Mouse (Mus musculus) testis, adult 2 months (tissue): ENCODE measurements at regions not wholly inside any gene's neighbourhood (a gene's known extent, or its start where the extent isn't known, plus 50 kb on each side); places are given as distances from the start of the nearest gene placed in this dataset.

Experiments used
- H3K27ac ChIP-seq: fragments of 200-500 bp; 2 replicates; pipeline ENCODE4 v1.5.1; 2012; ENCODE audit warnings: low read depth, low read length; ENCODE audit not compliant: control insufficient read depth, insufficient read depth
- H3K27me3 ChIP-seq: fragments of 200-500 bp; 2 replicates; pipeline ENCODE4 v1.6.1; 2012; ENCODE audit warnings: mild to moderate bottlenecking, low read length, moderate library complexity; ENCODE audit not compliant: control insufficient read depth, insufficient read depth
- H3K36me3 ChIP-seq: fragments of 200-500 bp; 2 replicates; pipeline ENCODE4 v1.6.1; 2012; ENCODE audit warnings: mild to moderate bottlenecking, low read length; ENCODE audit not compliant: control insufficient read depth, insufficient read depth
- H3K4me1 ChIP-seq: fragments of 200-500 bp; 2 replicates; pipeline ENCODE4 v1.6.1; 2012; ENCODE audit warnings: low read length; ENCODE audit not compliant: control insufficient read depth, insufficient read depth
- H3K4me3 ChIP-seq: fragments of 200-500 bp; 2 replicates; pipeline ENCODE4 v1.5.1; 2012; ENCODE audit warnings: low read depth, mild to moderate bottlenecking, low read length, moderate library complexity, mixed read lengths; ENCODE audit not compliant: control insufficient read depth
- CTCF ChIP-seq: fragments of 200-500 bp; IDR thresholded peaks from 2 replicates; pipeline ENCODE4 v1.5.1; 2012; ENCODE audit warnings: low read depth, mild to moderate bottlenecking, inconsistent platforms, low read length, moderate library complexity; ENCODE audit not compliant: control insufficient read depth, insufficient read depth, insufficient replicate concordance
- POLR2A ChIP-seq: fragments of 200-500 bp; IDR thresholded peaks from 2 replicates; pipeline ENCODE4 v1.6.1; 2012; ENCODE audit warnings: low read depth, mild to moderate bottlenecking, inconsistent platforms, low read length, moderate library complexity; ENCODE audit not compliant: control insufficient read depth

DNA sequence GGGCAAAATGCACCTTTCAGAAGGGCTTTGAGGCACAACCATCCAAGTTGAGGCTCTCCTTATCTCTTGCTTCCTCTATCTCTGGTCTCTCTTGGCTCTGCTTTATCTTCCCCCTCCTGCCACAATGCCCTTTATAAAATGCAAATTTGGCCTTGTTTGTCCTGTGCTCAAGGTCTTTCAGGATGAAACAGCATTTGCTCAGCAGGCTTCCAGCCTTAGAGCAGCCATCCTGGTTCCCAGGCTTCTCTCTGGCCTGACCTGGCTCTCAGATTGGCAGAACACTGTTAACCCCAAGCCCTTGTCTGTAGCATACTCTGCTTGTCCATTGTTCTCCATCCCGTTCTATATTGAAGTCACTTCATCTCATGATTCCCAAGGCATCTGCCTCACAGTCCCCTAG, 579.3 kb downstream of the Tmem182 start:
- TF ChIP-seq CTCF (no peak), POLR2A (no peak)
- Histone ChIP-seq H3K27ac (no peak overlapping the region), H3K36me3 (no peaks in the 10 kb centered on the region), H3K4me3 (no peak overlapping the region), H3K27me3 (no peaks in the 10 kb centered on the region), H3K4me1 (no peaks in the 10 kb centered on the region)

- no peak overlapping the region for H3K4me3 ChIP-seq
- H3K27ac ChIP-seq: no peak overlapping the region
- TF ChIP-seq POLR2A: no peak
- TF ChIP-seq CTCF: no peak
- no peaks in the 10 kb centered on the region for H3K36me3 ChIP-seq
- no peaks in the 10 kb centered on the region for H3K27me3 ChIP-seq
- H3K4me1 ChIP-seq: peaks cover 4% of the 10 kb centered on the region
These were observed 581.0 kb downstream of the Tmem182 start for GRCm38 (mm10) chr1:41386435-41386834.

- H3K36me3 ChIP-seq: no peaks in the 10 kb centered on the region
- no peak overlapping the region for H3K4me3 ChIP-seq
- H3K4me1 ChIP-seq: peaks cover 4% of the 10 kb centered on the region
- no peak overlapping the region for H3K27ac ChIP-seq
- H3K27me3 ChIP-seq: no peaks in the 10 kb centered on the region
- TF ChIP-seq CTCF: no peak
- TF ChIP-seq POLR2A: no peak
These were observed 584.9 kb downstream of the Tmem182 start for GRCm38 (mm10) chr1:41390102-41390884.

- no peak overlapping the region for H3K4me3 ChIP-seq
- no peaks in the 10 kb centered on the region for H3K27me3 ChIP-seq
- no peaks in the 10 kb centered on the region for H3K36me3 ChIP-seq
- no peak for TF ChIP-seq CTCF
- H3K27ac ChIP-seq: no peak overlapping the region
- H3K4me1 ChIP-seq: peaks cover 4% of the 10 kb centered on the region
These were observed 585.7 kb downstream of the Tmem182 start for GRCm38 (mm10) chr1:41391071-41391470.

DNA sequence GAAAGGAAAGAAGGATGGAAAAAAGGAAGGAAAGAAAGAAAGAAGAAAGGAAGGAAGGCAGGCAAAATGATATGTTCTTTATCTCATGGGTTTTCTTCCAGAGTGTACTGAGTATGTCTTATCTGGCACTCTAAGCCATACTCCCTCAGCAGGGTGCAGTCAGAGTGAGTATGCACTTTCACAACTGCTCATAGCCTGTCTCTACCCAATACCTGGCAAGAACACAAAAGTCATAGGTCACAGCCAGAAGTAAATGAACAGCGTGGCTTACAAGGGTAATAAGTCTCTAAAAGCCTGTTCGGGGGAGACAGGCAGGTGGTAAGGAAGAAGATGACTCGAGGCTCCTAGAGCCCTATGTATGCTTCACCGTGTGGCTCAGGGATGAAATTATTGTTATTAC, 587.9 kb downstream of the Tmem182 start:
- no peak for TF ChIP-seq POLR2A
- no peak for TF ChIP-seq CTCF
- H3K4me1 ChIP-seq: peaks cover 4% of the 10 kb centered on the region
- H3K27ac ChIP-seq: no peak overlapping the region
- H3K27me3 ChIP-seq: no peaks in the 10 kb centered on the region
- no peaks in the 10 kb centered on the region for H3K36me3 ChIP-seq
- no peak overlapping the region for H3K4me3 ChIP-seq

DNA sequence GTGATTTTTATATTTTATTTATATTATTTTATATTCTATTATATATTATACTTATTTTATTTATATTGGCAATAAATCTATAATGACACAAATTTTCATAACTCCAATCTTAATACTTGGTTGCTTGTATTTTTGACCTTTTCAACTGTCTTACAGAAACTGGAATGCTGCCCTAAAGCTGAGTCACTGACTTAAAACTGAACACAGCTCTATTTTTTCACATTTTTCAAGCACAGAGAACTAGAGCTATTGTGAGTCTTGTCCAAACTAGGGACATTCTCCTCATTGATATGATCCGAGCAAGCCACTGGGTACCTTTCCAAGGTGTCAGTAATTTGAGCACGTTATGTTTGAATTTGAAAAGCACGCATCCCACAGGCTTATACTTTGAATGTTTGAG, 589.7 kb downstream of the Tmem182 start:
- no peaks in the 10 kb centered on the region for H3K36me3 ChIP-seq
- no peak overlapping the region for H3K4me3 ChIP-seq
- H3K27ac ChIP-seq: no peak overlapping the region
- TF ChIP-seq CTCF (no peak), POLR2A (no peak)
- H3K4me1 ChIP-seq: peaks cover 2% of the 10 kb centered on the region
- H3K27me3 ChIP-seq: no peaks in the 10 kb centered on the region

DNA sequence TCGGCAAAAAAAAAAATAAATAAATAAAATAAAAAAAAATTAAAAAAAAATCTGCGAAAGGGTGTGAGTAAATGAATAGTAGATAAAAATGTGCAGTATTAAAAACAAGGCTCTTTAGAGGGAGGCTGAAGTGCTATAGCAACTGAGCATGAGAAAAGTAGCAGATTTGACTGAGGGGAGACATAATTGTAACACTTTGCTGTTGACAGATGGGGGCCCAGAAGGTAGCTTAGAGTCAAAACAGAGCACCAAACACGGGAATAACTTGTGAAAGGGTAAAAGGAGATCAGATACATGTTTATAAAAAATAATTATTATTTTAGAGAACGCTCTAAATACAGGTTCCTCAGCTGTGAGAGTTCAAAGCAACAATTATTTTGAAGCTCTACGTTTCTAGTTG, 605.1 kb downstream of the Tmem182 start:
- Histone ChIP-seq H3K36me3 (no peaks in the 10 kb centered on the region), H3K4me1 (no peaks in the 10 kb centered on the region), H3K27me3 (no peaks in the 10 kb centered on the region), H3K4me3 (no peak overlapping the region), H3K27ac (no peak overlapping the region)
- TF ChIP-seq POLR2A (no peak), CTCF (no peak)
